Mouse (Mus musculus): ENCODE data around the gene Arap1. TPM values are rescaled to one million over a fixed set of nuclear protein-coding genes. Genes with fewer than 3 reads are reported as not detected.

Gene Arap1
- polyA plus RNA-seq, 1 experiment from 2014 or later = 24.6 TPM

GRCm38 (mm10) chr7:101354423-101354822, 6.6 kb downstream of the Arap1 start:
- 61% methylated on average over 5 of the region's 5 CpGs for WGBS
- H3K9me3 ChIP-seq = no peaks in the 10 kb centered on the region

DNA sequence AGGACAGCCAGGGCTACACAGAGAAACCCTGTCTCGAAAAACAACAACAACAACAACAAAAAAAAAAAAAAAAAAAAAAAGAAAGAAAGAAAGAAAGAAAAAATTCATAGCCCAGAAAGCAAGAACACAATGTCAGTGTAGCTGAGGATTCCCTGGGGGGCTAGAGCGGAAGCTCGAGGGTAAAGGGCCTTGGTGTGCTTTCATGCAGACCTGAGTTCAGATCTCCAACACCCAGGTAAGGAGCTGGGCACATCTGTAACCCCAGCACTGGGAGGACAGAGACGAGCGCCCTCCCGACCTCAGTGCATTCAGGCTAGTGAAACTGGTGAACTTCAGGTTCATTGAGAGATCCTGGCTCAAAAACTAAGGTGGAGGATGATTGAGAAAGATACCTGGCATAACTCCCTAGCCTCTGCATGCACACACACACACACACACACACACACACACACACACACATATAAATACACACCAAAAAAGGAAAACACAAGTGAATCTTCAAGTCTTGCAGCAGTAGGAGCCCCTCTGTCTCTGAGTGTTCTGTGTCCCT, 7.8 kb downstream of the Arap1 start:
- H3K9me3 ChIP-seq = no peaks in the 10 kb centered on the region
- no peak for DNase-seq (ENCODE audit: low spot score)
- 88% methylated on average over 6 of the region's 6 CpGs for WGBS
- no peak overlapping the region for H3K4me3 ChIP-seq
- peaks cover 41% of the 10 kb centered on the region for H3K27me3 ChIP-seq (ENCODE audit: insufficient read depth, poor library complexity, severe bottlenecking)
- peaks cover 27% of the 10 kb centered on the region for H3K4me1 ChIP-seq
- no peak overlapping the region for H3K27ac ChIP-seq
- H3K36me3 ChIP-seq = no peaks in the 10 kb centered on the region

More at GRCm38 (mm10) chr7:101354423-101354822, 6.6 kb downstream of the Arap1 start:
- Histone ChIP-seq H3K27me3 (ENCODE audit: insufficient read depth, poor library complexity, severe bottlenecking) (peaks cover 53% of the 10 kb centered on the region), H3K27ac (0 out of 2 replicates have a peak overlapping the region, but pooled peaks have one; percentile 1), H3K4me3 (no peak overlapping the region), H3K36me3 (no peaks in the 10 kb centered on the region), H3K4me1 (peaks cover 34% of the 10 kb centered on the region)
- DNase-seq (ENCODE audit: low spot score) = no peak

DNA sequence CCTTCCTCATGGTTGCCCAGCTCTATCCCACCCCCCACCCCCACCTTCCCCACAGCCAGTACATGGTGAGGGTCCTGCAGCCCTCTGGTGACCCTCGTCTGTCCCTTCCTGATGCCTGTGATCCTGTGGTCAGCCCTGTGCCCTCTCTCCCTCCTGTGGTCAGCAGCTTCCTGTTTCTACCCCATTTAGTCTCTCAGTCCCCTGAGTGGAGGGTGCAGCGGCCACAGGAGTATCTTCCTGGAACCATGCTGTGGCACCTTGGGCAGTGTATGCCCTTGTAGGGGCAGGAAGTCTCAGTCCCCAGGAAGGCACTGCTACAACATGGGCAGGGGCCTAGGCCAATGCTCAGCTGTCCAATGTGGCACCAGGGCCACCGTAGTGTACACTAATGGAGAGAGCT, 9.0 kb downstream of the Arap1 start:
- Histone ChIP-seq H3K27me3 (ENCODE audit: insufficient read depth, poor library complexity, severe bottlenecking) (peaks cover 40% of the 10 kb centered on the region; the same call in 1 of the 2 replicates), H3K4me1 (peaks cover 31% of the 10 kb centered on the region), H3K4me3 (no peak overlapping the region), H3K27ac (peak overlapping the region; percentile 30; the same call in 1 of the 2 replicates), H3K36me3 (no peaks in the 10 kb centered on the region), H3K9me3 (no peaks in the 10 kb centered on the region)
- WGBS = 51% methylated on average over 3 of the region's 3 CpGs
- DNase-seq (ENCODE audit: low spot score) = no peak

DNA sequence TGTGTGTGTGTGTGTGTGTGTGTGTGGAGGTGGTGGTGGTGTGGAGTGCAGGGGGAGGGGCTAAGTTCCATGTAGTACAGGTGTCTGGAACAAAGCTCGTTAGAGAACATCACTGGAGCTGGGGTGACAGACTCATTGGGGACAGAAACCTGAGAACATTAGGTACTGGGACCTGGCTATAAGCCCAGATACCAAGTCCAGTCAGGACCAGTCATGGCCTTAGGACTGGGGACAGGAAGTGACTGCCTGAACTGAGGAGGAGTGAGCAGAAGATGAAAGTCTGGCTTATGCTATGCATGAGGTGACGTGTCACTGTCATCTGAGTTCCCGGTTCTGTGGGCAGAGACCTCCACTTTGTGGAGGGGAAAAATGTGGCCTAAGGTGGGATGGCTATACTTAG, 12.5 kb downstream of the Arap1 start:
- no peak overlapping the region for H3K27ac ChIP-seq
- peaks cover 20% of the 10 kb centered on the region; the same call in 1 of the 2 replicates for H3K27me3 ChIP-seq (ENCODE audit: insufficient read depth, poor library complexity, severe bottlenecking)
- no peaks in the 10 kb centered on the region for H3K9me3 ChIP-seq
- no peaks in the 10 kb centered on the region for H3K36me3 ChIP-seq
- WGBS = 75% methylated on average over 3 of the region's 3 CpGs
- H3K4me3 ChIP-seq = no peak overlapping the region
- peaks cover 34% of the 10 kb centered on the region for H3K4me1 ChIP-seq
- no peak for DNase-seq (ENCODE audit: low spot score)

DNA sequence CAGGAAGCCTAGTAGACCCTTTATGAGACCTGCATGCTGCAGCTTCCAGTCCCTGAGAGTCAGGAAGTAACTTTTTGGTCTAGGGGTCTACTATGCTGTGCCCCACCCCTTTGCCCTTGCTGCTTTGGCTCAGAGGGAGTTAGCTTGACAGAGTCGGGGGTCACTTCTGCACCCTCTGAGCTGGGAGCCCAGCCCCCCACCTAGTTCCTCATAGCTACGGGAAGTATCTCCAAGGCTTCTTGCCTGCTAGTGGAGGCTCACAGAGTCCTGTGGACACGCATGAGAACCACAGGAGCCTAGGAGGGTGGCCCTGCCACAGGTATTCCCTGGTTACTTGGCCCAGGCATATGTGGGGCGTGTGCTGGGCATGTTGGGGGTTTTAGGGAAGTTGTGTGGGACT, 13.2 kb downstream of the Arap1 start:
- peaks cover 34% of the 10 kb centered on the region for H3K4me1 ChIP-seq
- no peaks in the 10 kb centered on the region for H3K36me3 ChIP-seq
- no peak for DNase-seq (ENCODE audit: low spot score)
- H3K9me3 ChIP-seq = no peaks in the 10 kb centered on the region
- WGBS = 83% methylated on average over 4 of the region's 4 CpGs
- peaks cover 19% of the 10 kb centered on the region; the same call in 1 of the 2 replicates for H3K27me3 ChIP-seq (ENCODE audit: insufficient read depth, poor library complexity, severe bottlenecking)
- no peak overlapping the region for H3K4me3 ChIP-seq
- H3K27ac ChIP-seq = no peak overlapping the region

GRCm38 (mm10) chr7:101361767-101362166, 13.9 kb downstream of the Arap1 start:
- 73% methylated on average over 4 of the region's 4 CpGs for WGBS
- no peak overlapping the region for H3K27ac ChIP-seq

GRCm38 (mm10) chr7:101362791-101363191, 14.9 kb downstream of the Arap1 start:
- Histone ChIP-seq H3K4me1 (peaks cover 17% of the 10 kb centered on the region), H3K27me3 (ENCODE audit: insufficient read depth, poor library complexity, severe bottlenecking) (peaks cover 16% of the 10 kb centered on the region), H3K36me3 (no peaks in the 10 kb centered on the region), H3K4me3 (no peak overlapping the region), H3K9me3 (no peaks in the 10 kb centered on the region), H3K27ac (peak overlapping the region; percentile 47; the same call in 1 of the 2 replicates)
- WGBS = 79% methylated on average over 5 of the region's 5 CpGs
- no peak for DNase-seq (ENCODE audit: low spot score)

More at GRCm38 (mm10) chr7:101361767-101362166, 13.9 kb downstream of the Arap1 start:
- peaks cover 21% of the 10 kb centered on the region for H3K27me3 ChIP-seq (ENCODE audit: insufficient read depth, poor library complexity, severe bottlenecking)
- DNase-seq (ENCODE audit: low spot score) = no peak
- no peak overlapping the region for H3K4me3 ChIP-seq
- peaks cover 27% of the 10 kb centered on the region for H3K4me1 ChIP-seq
- H3K9me3 ChIP-seq = no peaks in the 10 kb centered on the region
- H3K36me3 ChIP-seq = no peaks in the 10 kb centered on the region

DNA sequence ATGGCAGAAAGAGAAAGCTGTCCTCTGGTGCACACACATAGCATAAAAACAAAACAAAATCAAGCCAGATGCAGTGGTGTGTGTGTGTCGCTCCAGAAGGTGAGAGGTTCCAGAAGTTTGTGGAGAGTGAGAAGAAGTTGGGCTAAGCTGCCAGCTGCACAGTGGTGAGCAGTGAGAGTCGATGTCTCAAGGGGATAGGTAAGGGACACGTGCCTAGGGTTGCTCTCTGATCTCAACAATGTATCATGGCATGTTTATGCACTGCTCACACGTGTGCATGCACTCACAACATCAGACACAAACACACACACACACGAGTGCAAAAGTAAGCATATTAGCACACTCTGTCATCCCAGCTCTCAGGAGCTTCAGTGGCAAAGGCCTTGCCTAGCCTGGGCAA, 16.0 kb downstream of the Arap1 start:
- Histone ChIP-seq H3K27me3 (ENCODE audit: insufficient read depth, poor library complexity, severe bottlenecking) (peaks cover 16% of the 10 kb centered on the region), H3K9me3 (no peaks in the 10 kb centered on the region), H3K27ac (no peak overlapping the region), H3K36me3 (no peaks in the 10 kb centered on the region), H3K4me1 (peaks cover 17% of the 10 kb centered on the region), H3K4me3 (no peak overlapping the region)
- no peak for DNase-seq (ENCODE audit: low spot score)
- 79% methylated on average over 5 of the region's 5 CpGs for WGBS

DNA sequence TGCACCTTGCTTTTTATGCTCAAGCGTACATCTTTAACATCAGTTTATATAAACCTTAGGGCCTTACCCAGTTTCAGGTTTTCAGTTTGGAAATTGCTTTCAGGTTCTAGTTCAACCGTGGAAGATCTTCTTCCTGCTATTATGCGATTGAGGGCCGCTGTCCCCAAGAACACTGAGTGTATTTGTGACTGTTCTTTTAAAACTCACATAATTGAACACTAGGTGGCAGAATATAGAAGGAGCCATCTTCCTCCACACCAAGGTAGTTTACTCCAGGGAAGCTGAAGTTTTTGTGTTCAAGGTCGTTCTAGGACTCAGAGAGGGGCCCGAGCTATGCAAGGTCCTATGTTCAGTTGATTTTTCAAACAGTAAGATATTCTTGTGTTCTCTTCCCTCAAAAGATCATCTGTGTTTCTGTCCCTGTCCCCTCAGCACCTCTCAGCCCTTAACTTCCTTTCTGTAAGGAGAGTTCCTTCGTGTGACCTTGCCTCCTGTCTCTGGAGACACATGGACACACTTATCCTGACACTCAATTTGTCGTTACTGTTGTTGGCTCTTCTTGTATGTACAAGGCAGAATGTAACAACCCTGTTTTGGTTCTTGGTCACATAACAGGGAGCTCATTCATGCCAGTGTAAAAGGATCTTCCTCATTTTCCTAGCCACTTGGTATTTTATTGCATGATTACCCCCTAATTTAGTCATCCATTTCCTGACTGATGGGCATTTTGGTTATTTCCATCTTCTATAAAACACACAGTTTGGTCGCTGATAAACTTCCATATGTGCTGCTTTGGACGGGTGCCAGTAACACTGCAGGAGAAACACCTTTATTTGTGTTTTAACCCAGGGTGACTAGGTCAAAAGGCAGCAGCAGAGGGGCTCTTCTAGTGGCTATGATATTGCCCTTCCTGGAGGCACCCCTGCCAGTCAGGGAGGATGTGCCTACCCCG, 20.3 kb downstream of the Arap1 start:
- WGBS = 65% methylated on average over 11 of the region's 11 CpGs
- H3K4me1 ChIP-seq = peaks cover 11% of the 10 kb centered on the region
- no peaks in the 10 kb centered on the region for H3K9me3 ChIP-seq
- H3K27ac ChIP-seq = no peak overlapping the region
- peaks cover 22% of the 10 kb centered on the region for H3K27me3 ChIP-seq (ENCODE audit: insufficient read depth, poor library complexity, severe bottlenecking)
- DNase-seq (ENCODE audit: low spot score) = no peak
- H3K4me3 ChIP-seq = no peak overlapping the region
- H3K36me3 ChIP-seq = 0 out of 2 replicates have a peak, but pooled peaks cover 4% of the 10 kb centered on the region

- peaks cover 28% of the 10 kb centered on the region for H3K27me3 ChIP-seq (ENCODE audit: insufficient read depth, poor library complexity, severe bottlenecking)
- 0 out of 2 replicates have a peak, but pooled peaks cover 4% of the 10 kb centered on the region for H3K36me3 ChIP-seq
- H3K27ac ChIP-seq = no peak overlapping the region
- 69% methylated on average over 7 of the region's 7 CpGs for WGBS
- no peak for DNase-seq (ENCODE audit: low spot score)
- H3K4me1 ChIP-seq = peaks cover 7% of the 10 kb centered on the region; the same call in 1 of the 2 replicates
- no peak overlapping the region for H3K4me3 ChIP-seq
- H3K9me3 ChIP-seq = no peaks in the 10 kb centered on the region
Observed at GRCm38 (mm10) chr7:101369666-101370065, 21.8 kb downstream of the Arap1 start.

DNA sequence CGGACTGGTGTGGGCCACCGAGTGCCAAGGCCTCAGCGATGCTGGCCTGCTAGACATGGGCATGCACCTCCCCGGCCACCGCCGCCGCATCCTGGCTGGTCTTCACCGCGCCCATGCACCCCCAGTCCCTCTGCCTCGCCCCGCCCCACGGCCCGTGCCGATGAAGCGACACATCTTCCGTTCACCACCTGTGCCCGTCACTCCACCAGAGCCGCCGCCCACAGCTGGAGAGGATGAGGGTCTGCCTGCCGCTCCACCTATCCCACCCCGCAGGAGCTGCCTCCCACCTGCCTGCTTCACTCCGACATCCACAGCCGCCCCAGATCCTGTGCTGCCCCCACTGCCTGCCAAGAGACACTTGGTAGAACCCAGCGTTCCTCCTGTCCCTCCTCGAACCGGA, 25.2 kb downstream of the Arap1 start:
- no peak for DNase-seq (ENCODE audit: low spot score)
- no peaks in the 10 kb centered on the region for H3K9me3 ChIP-seq
- peaks cover 20% of the 10 kb centered on the region for H3K4me1 ChIP-seq
- no peak overlapping the region for H3K27ac ChIP-seq
- 76% methylated on average over 20 of the region's 26 CpGs for WGBS
- H3K36me3 ChIP-seq = 0 out of 2 replicates have a peak, but pooled peaks cover 4% of the 10 kb centered on the region
- no peak overlapping the region for H3K4me3 ChIP-seq
- peaks cover 18% of the 10 kb centered on the region for H3K27me3 ChIP-seq (ENCODE audit: insufficient read depth, poor library complexity, severe bottlenecking)

GRCm38 (mm10) chr7:101374155-101374554, 26.3 kb downstream of the Arap1 start:
- Histone ChIP-seq H3K9me3 (no peaks in the 10 kb centered on the region), H3K27ac (no peak overlapping the region), H3K4me3 (no peak overlapping the region), H3K36me3 (0 out of 2 replicates have a peak, but pooled peaks cover 4% of the 10 kb centered on the region), H3K4me1 (peaks cover 31% of the 10 kb centered on the region), H3K27me3 (ENCODE audit: insufficient read depth, poor library complexity, severe bottlenecking) (peaks cover 18% of the 10 kb centered on the region)
- no peak for DNase-seq (ENCODE audit: low spot score)

Data from heart, embryonic 10.5 days (tissue).